Mouse (Mus musculus): ENCODE measurements at regions not wholly inside any gene's neighbourhood (a gene's known extent, or its start where the extent isn't known, plus 50 kb on each side); places are given as distances from the start of the nearest gene placed in this dataset.

- DNase-seq (ENCODE audit: low read depth, low spot score): no peak
- no peaks in the 10 kb centered on the region for H3K9me3 ChIP-seq (replicated peaks; ENCODE audit: insufficient read depth, low read length)
- no peaks in the 10 kb centered on the region for H3K36me3 ChIP-seq (ENCODE audit: control insufficient read depth in 1 of 2, insufficient read depth in 2 of 2, low read length in 2 of 2)
- H3K27me3 ChIP-seq (ENCODE audit: control insufficient read depth in 1 of 2, insufficient read depth in 2 of 2, low read length in 2 of 2): no peaks in the 10 kb centered on the region
- no peak overlapping the region for H3K9ac ChIP-seq (ENCODE audit: control insufficient read depth, low read depth, low read length, poor library complexity, severe bottlenecking)
- no peak overlapping the region for H3K27ac ChIP-seq (ENCODE audit: control insufficient read depth, low read depth, low read length)
- H3K79me2 ChIP-seq (ENCODE audit: control insufficient read depth, insufficient read depth, low read length, poor library complexity): no peaks in the 10 kb centered on the region
- no peak overlapping the region for H3K4me3 ChIP-seq (ENCODE audit: control insufficient read depth in 1 of 2, insufficient read depth in 1 of 2, low read depth in 2 of 2, low read length in 2 of 2)
- H3K4me1 ChIP-seq (ENCODE audit: control insufficient read depth in 1 of 2, insufficient read depth in 2 of 2, low read length in 2 of 2): no peaks in the 10 kb centered on the region
- TF ChIP-seq KAT2A (conservative IDR thresholded peaks at IDR 0.05; ENCODE audit: low read depth, low read length) (no peak), TCF12 (IDR thresholded peaks at IDR 0.05; ENCODE audit: low read depth, low read length) (no peak), NRF1 (IDR thresholded peaks at IDR 0.05; ENCODE audit: insufficient read depth, low read depth, low read length, poor library complexity, severe bottlenecking) (no peak), EP300 (IDR thresholded peaks at IDR 0.05; ENCODE audit: low read depth in 1 of 2, low read length in 2 of 2) (no peak), MYB (IDR thresholded peaks at IDR 0.05; ENCODE audit: low read depth, low read length) (no peak), USF2 (IDR thresholded peaks at IDR 0.05; ENCODE audit: borderline replicate concordance in 1 of 2, insufficient read depth in 1 of 2, low read depth in 1 of 2, low read length in 2 of 2) (no peak), TBP (IDR thresholded peaks at IDR 0.05; ENCODE audit: low read depth, low read length) (no peak), CTCF (IDR thresholded peaks at IDR 0.05 in 2 of 3, conservative IDR thresholded peaks at IDR 0.05 in 1 of 3; ENCODE audit: control insufficient read depth in 1 of 3, insufficient read depth in 1 of 3, low read depth in 2 of 3, low read length in 3 of 3, poor library complexity in 1 of 3, severe bottlenecking in 1 of 3) (no peak), NELFE (IDR thresholded peaks at IDR 0.05; ENCODE audit: low read depth, low read length) (no peak), ZNF384 (IDR thresholded peaks at IDR 0.05; ENCODE audit: low read depth, low read length) (no peak), ZC3H11A (IDR thresholded peaks at IDR 0.05; ENCODE audit: low read depth, low read length) (no peak), ZKSCAN1 (IDR thresholded peaks at IDR 0.05; ENCODE audit: low read depth, low read length) (no peak), SMC3 (IDR thresholded peaks at IDR 0.05; ENCODE audit: low read depth, low read length) (no peak), GATA1 (IDR thresholded peaks at IDR 0.05; ENCODE audit: low read depth, low read length) (no peak), JUND (IDR thresholded peaks at IDR 0.05; ENCODE audit: low read depth, low read length) (no peak)
These were observed 107.9 kb upstream of the B3gat2 start for GRCm38 (mm10) chr1:23653628-23654027.

DNA sequence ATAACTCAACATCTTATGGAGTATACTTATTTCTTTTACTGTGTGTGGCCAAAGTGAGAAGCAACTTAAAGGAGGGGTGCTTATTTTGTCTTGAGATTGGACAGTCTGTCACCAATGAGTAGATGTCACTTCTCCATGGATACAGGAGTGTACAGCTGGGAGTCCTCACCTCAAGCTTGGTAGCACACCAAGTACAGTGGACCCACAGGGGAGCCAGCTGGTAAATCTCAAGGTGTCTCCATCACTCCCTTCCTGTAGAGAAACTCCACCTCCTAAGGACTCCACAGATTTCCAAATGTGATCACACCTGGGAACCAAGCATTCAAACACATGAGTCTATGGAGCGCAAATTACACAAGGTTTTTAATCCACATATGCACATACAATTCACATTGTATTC, 105.8 kb upstream of the B3gat2 start:
- Histone ChIP-seq H3K9me3 (replicated peaks; ENCODE audit: insufficient read depth, low read length) (no peaks in the 10 kb centered on the region), H3K9ac (ENCODE audit: control insufficient read depth, low read depth, low read length, poor library complexity, severe bottlenecking) (no peak overlapping the region), H3K79me2 (ENCODE audit: control insufficient read depth, insufficient read depth, low read length, poor library complexity) (no peaks in the 10 kb centered on the region)

More for the DNA sequence above, 105.8 kb upstream of the B3gat2 start:
- DNase-seq (ENCODE audit: low read depth, low spot score): no peak
- H3K4me1 ChIP-seq (ENCODE audit: control insufficient read depth in 1 of 2, insufficient read depth in 2 of 2, low read length in 2 of 2): no peaks in the 10 kb centered on the region
- H3K4me3 ChIP-seq (ENCODE audit: control insufficient read depth in 1 of 2, insufficient read depth in 1 of 2, low read depth in 2 of 2, low read length in 2 of 2): no peak overlapping the region
- TF ChIP-seq ZNF384 (IDR thresholded peaks at IDR 0.05; ENCODE audit: low read depth, low read length): no peak
- TF ChIP-seq ELF1 (IDR thresholded peaks at IDR 0.05; ENCODE audit: low read depth, low read length): no peak
- no peak for TF ChIP-seq POLR2AphosphoS2 (IDR thresholded peaks at IDR 0.05; ENCODE audit: low read length)
- TF ChIP-seq TBP (IDR thresholded peaks at IDR 0.05; ENCODE audit: low read depth, low read length): no peak
- TF ChIP-seq HCFC1 (IDR thresholded peaks at IDR 0.05; ENCODE audit: low read depth, low read length): no peak
- TF ChIP-seq UBTF (IDR thresholded peaks at IDR 0.05; ENCODE audit: borderline replicate concordance, insufficient read depth, low read depth, low read length): no peak
- H3K27me3 ChIP-seq (ENCODE audit: control insufficient read depth in 1 of 2, insufficient read depth in 2 of 2, low read length in 2 of 2): no peaks in the 10 kb centered on the region
- no peak overlapping the region for H3K27ac ChIP-seq (ENCODE audit: control insufficient read depth, low read depth, low read length)
- no peaks in the 10 kb centered on the region for H3K36me3 ChIP-seq (ENCODE audit: control insufficient read depth in 1 of 2, insufficient read depth in 2 of 2, low read length in 2 of 2)

All from MEL (cell line).